Mouse (Mus musculus) spleen, adult 18-20 months (tissue): ENCODE measurements around the gene Tusc2.

Source experiments
- DNase-seq, 2 experiments: peaks; one replicate each; pipeline ENCODE4 v3.0.0; 2022; ENCODE audit warnings: mixed read lengths in 2 of 2

Tusc2 gene

GRCm38 (mm10) chr9:107590058-107590772, 27.2 kb downstream of the Tusc2 start:
- DNase-seq, result no peak

DNA sequence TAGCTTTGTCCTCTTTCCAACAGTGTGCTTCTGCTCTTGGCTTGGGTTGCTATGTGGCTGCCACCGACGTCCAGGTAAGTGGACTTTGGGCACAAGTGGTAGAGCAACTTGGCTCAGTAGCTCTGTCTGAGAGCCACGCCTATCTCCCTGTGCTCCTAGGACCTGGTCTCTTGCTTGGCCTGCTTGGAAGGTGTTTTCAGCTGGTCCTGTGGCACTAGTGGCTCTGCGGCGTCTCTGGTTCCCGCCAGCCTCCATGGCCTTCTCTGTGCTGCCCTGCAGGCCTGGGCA, 27.7 kb downstream of the Tusc2 start:
- DNase-seq, result no peak

- no peak for DNase-seq
Measured at GRCm38 (mm10) chr9:107593101-107593976, 30.3 kb downstream of the Tusc2 start.

DNA sequence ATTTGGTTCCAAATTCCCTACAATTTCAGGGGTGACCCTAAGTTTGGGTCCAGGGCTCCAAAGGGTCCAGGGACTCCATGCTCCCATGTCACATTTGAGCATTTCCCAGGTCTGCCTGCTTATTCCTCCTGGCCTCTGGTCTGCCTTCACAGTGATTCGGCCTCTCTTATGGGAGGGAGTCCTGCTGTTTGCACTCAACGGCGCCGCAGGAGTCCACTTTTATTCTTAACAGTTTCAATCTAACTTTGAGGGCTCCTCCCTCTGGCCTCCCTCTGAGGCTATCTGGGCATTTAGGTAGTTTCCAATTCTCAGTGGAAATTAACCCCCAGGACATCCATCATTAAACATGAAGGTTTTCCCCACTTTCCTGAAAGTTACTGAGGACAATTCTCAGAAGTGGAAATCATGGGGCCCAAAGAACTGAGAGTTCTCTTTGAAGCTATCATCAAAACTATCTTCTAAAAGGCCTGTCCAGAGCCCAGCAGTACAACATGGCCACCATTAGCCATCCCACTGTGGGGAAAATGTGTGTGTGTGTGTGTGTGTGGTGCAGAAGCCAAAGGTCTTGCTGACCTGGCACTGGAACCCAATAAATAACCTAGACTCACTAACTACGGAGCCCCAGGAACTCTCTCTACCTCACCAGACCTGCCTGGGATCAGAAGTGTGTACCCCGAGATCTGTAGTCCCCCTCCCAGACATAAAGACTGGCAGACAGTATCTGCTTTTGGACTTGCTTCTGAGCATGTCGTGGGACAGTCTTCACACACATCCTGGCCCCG, 31.4 kb downstream of the Tusc2 start:
- no peak for DNase-seq

- DNase-seq, result no peak
Measured at GRCm38 (mm10) chr9:107596619-107597569, 33.8 kb downstream of the Tusc2 start.

DNA sequence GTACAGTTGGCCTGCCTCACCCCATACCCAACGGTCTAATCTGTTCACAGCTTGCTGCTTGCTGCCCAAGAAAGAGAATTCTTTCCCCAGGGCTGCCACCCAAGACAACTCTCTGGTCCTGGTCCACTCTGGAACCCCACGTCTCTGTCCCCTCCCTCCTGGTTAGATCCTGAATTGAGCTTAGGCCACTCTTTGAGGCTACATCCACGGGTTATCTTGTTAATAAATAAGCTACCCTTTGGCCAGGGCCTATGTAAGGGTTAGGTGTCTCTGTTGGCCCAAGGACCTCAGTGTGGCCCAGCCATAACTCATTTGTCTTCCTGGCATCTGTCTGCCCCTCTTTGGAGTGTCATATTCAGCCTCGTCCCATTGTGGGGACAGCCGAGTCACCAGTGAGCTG, 35.3 kb downstream of the Tusc2 start:
- DNase-seq, result no peak

DNA sequence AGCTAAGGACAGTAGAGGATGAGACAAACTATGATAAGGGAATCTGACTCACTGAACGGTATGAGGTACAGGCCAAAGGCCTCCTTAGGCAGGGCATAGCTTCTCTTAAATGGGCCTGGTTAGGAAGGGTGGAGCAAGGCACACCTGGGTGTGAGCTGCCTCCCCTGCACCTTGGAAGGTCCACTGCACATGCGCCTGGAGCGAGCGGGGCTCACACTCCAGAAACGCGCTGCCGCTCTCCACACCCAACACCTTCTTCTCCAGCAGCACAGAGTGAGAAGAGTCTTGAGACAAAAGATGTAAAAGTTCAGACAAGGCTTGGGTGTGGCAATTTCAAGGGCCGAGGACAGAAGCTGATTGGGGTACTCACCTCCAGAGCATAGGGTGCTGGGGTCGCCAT, 36.4 kb downstream of the Tusc2 start:
- no peak for DNase-seq

DNA sequence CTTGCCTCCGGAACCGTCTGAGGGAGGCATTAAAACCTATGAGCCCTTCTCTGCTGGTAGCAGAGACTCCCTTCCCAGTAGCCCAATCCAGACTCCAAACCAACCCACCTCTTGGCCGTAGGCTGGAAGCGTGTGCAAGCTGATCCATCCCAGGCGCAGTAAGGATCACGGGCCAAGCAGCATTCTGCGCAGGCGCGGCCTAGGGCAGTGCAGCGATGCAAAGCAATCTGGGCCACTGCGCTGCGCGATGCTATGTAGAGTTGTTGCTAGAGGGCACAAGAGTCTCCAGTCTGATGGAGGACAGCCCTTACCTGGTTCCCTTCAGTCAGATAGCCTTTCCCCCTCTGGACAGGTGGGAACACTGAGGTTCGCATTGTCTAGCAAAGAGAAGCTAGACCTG, 36.8 kb downstream of the Tusc2 start:
- DNase-seq, result no peak

- no peak for DNase-seq
Measured at GRCm38 (mm10) chr9:107600745-107601144, 37.7 kb downstream of the Tusc2 start.

GRCm38 (mm10) chr9:107601275-107601674, 38.2 kb downstream of the Tusc2 start:
- no peak for DNase-seq

DNA sequence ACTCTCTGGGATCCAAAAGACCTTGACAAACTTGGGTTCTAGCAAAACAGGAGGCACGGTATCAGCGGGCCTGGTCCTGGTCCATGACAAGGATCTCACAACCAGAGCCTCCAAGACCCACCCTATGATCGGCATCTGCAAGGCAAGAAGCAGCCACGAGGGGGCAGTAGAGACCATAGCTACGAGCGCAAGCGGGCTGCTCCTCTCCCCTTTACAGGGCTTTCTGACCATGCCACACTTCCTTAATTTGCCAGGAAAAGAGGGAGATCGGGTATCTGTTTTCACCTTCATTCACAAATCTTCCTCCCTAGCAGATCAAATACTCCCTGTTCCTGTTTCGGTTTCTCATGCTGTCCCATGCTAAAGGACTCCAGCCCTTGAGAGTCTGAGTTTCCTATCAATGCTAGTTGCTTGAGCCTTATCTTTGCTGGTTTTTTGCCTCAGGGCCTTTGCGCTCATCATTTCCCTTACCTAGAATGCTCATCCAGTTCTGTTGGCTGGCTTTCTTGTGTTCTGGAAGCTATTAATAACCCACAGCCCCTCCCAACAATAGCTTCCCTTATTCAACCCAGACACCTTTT, 39.1 kb downstream of the Tusc2 start:
- DNase-seq, result peak; percentile 76 to 93

GRCm38 (mm10) chr9:107603251-107603650, 40.2 kb downstream of the Tusc2 start:
- DNase-seq, result peak in 1 of 2 experiments; percentile 33

- no peak for DNase-seq
Measured at GRCm38 (mm10) chr9:107605041-107605661, 42.1 kb downstream of the Tusc2 start.

GRCm38 (mm10) chr9:107606591-107606990, 43.5 kb downstream of the Tusc2 start:
- no peak for DNase-seq

- no peak for DNase-seq
Measured at GRCm38 (mm10) chr9:107607036-107607435, 44.0 kb downstream of the Tusc2 start.

- no peak for DNase-seq
Measured at GRCm38 (mm10) chr9:107607653-107608245, 44.7 kb downstream of the Tusc2 start.

- DNase-seq, result no peak
Measured at GRCm38 (mm10) chr9:107608741-107609432, 45.8 kb downstream of the Tusc2 start, which contains the start of gene Sema3b. Gene Sema3b (minus strand): TSS chr9:107609229.

- no peak for DNase-seq
Measured at GRCm38 (mm10) chr9:107609433-107609830, 46.4 kb downstream of the Tusc2 start.

- no peak for DNase-seq
Measured at GRCm38 (mm10) chr9:107611456-107612190, 48.6 kb downstream of the Tusc2 start.
